Mouse (Mus musculus) cerebellum, postnatal 25 days (tissue): ENCODE data around the gene Vmn1r4.

Experiments used
- DNase-seq, 2 experiments: peaks; one replicate each; pipeline ENCODE4 v3.0.0; 2021; ENCODE audit warnings: mixed read lengths in 2 of 2

Vmn1r4 gene

DNA sequence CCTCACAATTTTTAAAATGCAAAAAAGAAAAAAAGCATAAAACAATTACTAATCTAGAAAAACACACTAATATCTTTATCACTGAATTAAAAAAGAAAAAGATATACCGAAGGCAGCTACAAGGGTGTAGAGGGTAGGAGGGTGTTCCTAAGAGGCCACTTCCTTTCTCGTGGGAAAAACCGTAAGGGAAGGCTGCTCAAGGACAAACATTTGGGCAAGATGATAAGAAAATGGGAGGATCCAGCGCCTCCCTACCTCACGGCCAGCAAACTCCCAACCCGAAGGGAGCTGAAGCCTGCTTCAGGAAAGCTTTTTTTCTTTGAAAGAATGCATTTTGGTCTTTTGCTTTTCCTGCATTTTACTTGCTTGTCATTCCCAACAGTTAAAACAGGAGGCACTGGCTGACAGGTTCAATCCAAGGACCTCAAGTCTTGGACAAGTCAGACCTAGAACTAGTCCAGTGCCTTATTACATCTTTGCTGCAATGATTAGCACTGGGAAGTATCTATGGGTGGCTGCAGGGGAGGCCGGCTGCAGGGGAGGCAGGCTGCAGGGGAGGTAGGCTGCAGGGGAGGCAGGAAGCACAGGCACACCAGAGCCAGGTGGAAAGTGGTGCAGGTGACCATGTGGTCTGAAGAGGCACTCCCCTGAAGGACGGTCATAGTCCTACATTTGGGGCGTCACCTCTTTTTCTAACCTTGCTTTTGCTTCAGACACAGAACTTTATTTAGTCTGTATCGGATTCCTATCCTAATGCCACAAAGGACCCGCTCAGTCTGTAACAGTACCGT, 6.0 kb upstream of the Vmn1r4 start:
- DNase-seq: no peak

- no peak for DNase-seq
Observed at GRCm38 (mm10) chr6:56919330-56920044, 4.3 kb upstream of the Vmn1r4 start.

DNA sequence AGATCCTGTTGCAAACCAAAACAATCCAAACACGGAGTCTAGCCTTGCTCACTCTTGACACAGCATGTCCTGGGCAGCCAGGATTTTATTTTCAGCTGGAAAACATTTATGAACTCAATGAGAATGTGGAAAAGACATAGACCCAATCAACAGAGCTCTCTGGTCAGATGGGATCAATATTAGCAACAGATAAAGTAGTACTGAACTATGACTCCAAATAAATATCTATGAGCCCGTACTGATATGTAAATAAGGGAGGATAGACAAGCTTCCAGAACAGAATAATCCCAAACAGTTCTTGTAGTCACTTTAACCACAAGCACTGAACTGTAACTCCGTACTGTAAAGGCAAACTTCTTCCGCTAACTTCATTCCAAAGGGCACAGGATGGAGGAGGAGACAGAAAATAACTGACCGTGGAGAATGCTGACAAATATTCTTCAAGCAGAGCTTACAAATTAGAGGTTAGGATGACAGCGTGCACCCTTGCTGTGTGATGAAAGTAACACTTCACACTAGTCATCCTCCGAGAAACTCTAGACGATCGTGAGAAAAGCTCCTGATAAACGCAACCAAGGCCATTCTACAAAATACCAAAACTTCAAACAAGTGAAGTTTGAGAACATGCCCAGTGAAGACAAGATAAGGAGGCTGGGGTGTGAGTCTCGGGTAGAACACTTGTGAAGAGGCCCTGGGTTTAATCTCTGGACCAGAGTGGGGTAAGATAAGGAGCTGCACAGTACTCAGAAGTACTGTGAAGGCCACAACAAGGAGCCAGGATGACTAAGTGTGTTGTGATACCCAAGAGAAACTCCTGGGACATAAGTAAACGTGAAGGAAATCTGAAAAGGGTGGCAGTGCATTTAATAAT, 3.4 kb upstream of the Vmn1r4 start:
- no peak for DNase-seq

- DNase-seq: no peak
Observed at GRCm38 (mm10) chr6:56923331-56923725, 487 bp upstream of the Vmn1r4 start.

DNA sequence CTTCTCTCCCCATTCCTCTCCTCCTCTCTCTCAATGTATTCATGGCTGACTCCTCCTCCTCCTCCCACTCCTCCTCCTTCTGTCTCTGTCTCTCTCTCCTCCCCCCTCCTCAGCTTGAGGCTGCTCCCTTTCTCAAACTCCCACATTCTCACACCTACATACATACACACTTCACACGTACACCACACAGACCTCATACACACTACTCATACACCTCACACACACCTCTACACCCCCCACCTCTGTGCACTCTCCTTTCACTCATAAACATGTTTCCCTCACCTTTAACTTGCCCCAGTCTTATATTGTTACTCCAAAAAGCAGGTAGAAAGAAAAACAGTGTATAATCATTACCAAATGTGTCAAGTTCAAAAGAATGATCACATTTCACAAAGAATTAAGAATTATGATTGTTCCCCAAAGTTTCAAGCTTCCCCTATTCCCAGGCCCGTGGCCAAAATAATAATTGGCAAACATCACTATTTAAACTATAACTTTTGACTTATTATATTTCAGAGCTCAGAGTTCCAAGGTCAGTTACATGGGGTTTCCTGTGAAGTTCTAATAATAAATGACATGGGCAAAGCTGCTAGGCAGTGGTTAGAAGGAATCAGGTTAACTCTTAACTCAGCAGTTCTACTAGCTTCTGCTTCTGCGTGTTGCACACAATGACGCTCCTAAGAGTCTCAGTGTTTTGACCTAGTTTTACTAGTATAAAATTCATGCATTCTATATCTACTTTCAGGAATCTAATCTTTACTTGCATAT, 8.0 kb downstream of the Vmn1r4 start:
- DNase-seq: no peak

DNA sequence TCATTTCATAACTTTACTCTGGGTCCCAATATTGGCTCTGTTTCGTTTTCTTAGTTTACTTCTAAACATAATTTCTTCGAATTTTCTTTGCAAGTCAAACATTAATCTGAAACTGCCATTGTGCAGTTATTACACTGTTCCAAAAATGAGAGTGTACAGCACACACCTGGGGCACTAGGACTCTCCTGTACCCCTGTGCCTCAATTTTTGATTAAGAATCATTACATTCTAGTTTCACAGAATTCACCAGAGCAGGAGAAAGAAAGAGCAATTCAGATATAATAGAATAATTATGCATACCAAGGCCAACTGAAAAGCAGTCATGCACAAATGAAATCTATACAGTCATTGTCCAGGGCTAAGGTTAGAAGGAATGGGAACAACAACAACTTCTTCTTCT, 8.6 kb downstream of the Vmn1r4 start:
- no peak for DNase-seq

- no peak for DNase-seq
Observed at GRCm38 (mm10) chr6:56934366-56934765, 10.6 kb downstream of the Vmn1r4 start.

- no peak for DNase-seq
Observed at GRCm38 (mm10) chr6:56956436-56956835, 32.6 kb downstream of the Vmn1r4 start.

DNA sequence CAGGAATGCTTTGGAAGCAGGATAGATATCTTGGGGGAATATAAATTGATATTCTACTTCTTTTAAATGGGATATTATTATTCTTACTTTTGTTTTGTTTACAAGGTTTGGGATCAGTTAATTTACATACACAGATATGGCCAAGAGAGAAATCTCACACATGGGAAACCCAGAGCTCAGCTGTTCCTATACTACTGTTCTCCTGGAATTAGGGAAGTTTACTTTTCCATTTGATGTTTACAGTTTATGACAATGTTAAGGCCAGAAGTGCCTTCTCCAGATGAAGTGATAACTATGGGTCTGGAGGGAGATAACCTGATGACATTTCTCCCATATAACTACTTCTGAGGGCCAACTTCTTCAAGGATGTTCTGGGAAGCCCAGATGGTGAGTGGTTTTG, 46.2 kb downstream of the Vmn1r4 start, which contains the start of gene Vmn1r5:
Gene Vmn1r5, plus strand, starts transcription at position 301 of the 400 bp plus-strand sequence.
- no peak for DNase-seq

DNA sequence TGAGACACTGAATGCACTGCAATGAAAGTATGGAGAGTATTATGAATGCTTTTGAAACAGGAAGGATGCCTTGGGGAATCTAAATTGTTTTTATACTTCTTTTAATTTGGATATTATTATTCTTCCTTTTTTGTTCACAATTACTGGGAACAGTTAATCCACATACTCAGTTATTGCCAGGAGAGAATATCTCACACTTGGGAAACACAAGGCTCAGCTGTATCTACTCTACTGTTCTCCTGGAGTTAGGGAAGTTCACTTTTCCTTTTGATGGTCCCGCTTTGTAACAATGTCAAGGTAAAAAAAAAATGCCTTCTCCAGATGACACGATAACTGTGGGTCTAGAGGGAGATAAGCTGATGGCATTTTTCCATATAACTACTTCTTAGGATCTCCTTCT, 73.1 kb downstream of the Vmn1r4 start, which contains the start of gene Vmn1r6:
Gene Vmn1r6, plus strand, starts transcription at position 301 of the 400 bp plus-strand sequence.
- no peak for DNase-seq
